Mouse (Mus musculus): Measurements from ENCODE around the gene Sorbs2.

Gene Sorbs2

GRCm38 (mm10) chr8:45682845-45683383 lies 175.3 kb downstream of the Sorbs2 start:
- no peak for DNase-seq

GRCm38 (mm10) chr8:45687942-45688695 lies 180.5 kb downstream of the Sorbs2 start:
- no peak for DNase-seq

GRCm38 (mm10) chr8:45689611-45690207 lies 182.1 kb downstream of the Sorbs2 start:
- no peak for DNase-seq

- DNase-seq, result no peak
These were observed 192.5 kb downstream of the Sorbs2 start for GRCm38 (mm10) chr8:45700100-45700499.

- DNase-seq, result no peak
These were observed 196.1 kb downstream of the Sorbs2 start for GRCm38 (mm10) chr8:45703700-45704101.

GRCm38 (mm10) chr8:45709098-45709497 lies 201.5 kb downstream of the Sorbs2 start:
- DNase-seq, result no peak

GRCm38 (mm10) chr8:45709734-45710133 lies 202.1 kb downstream of the Sorbs2 start:
- no peak for DNase-seq

GRCm38 (mm10) chr8:45712610-45713009 lies 205.0 kb downstream of the Sorbs2 start:
- no peak for DNase-seq

GRCm38 (mm10) chr8:45714806-45715205 lies 207.2 kb downstream of the Sorbs2 start:
- no peak for DNase-seq

GRCm38 (mm10) chr8:45715330-45716027 lies 207.9 kb downstream of the Sorbs2 start:
- DNase-seq, result peak; percentile 33

- no peak for DNase-seq
These were observed 212.2 kb downstream of the Sorbs2 start for GRCm38 (mm10) chr8:45719776-45720175.

- no peak for DNase-seq
These were observed 216.6 kb downstream of the Sorbs2 start for GRCm38 (mm10) chr8:45724204-45724603.

GRCm38 (mm10) chr8:45725321-45725720 lies 217.7 kb downstream of the Sorbs2 start:
- DNase-seq, result no peak

- DNase-seq, result no peak
These were observed 222.3 kb downstream of the Sorbs2 start for GRCm38 (mm10) chr8:45729850-45730382.

- no peak for DNase-seq
These were observed 223.2 kb downstream of the Sorbs2 start for GRCm38 (mm10) chr8:45730795-45731194.

- no peak for DNase-seq
These were observed 226.5 kb downstream of the Sorbs2 start for GRCm38 (mm10) chr8:45734071-45734470.

- no peak for DNase-seq
These were observed 229.7 kb downstream of the Sorbs2 start for GRCm38 (mm10) chr8:45737266-45737665.

- DNase-seq, result no peak
These were observed 235.7 kb downstream of the Sorbs2 start for GRCm38 (mm10) chr8:45743326-45743725.

GRCm38 (mm10) chr8:45743739-45744138 lies 236.2 kb downstream of the Sorbs2 start:
- DNase-seq, result no peak

- DNase-seq, result no peak
These were observed 244.2 kb downstream of the Sorbs2 start for GRCm38 (mm10) chr8:45751512-45752502.

- DNase-seq, result no peak
These were observed 247.9 kb downstream of the Sorbs2 start for GRCm38 (mm10) chr8:45755482-45755881.

- DNase-seq, result no peak
These were observed 248.4 kb downstream of the Sorbs2 start for GRCm38 (mm10) chr8:45755972-45756371.
